Mouse (Mus musculus) heart, postnatal 4 days (tissue): ENCODE results near the gene Odf3l2. TPM values are rescaled to one million over a fixed set of nuclear protein-coding genes. Genes with fewer than 3 reads are reported as not detected.

Experiments
- DNase-seq: peaks from one replicate; pipeline ENCODE4 v3.0.0; 2021
- total RNA-seq, 2 experiments: library from RNA; stranded (reverse); gene quantifications; 2 replicates each; pipeline ENCODE4 v1.2.3; 2021

The Odf3l2 gene
- total RNA-seq, result not detected

DNA sequence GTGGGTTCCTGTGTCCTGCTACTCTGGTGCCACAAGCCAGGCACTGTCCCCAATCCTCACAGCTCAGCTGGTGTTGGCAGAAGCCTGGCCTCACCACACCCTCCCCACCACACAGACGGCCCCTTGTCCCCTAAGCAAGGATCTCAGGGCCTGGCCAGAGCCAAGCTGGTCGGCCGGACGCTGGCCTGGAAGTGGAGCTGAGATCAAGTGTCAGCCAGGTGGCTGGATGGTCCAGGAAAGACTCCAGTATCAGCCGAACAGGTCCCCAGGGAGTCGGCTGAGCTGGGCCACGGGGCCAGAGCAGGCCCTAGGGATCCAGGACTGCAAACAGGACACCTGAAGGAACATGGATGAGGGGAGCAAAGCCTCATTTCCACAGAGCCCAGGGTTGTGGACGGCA is at the start of gene Odf3l2:
Odf3l2 (minus strand) TSS at position 28 of the 400 bp plus-strand sequence.
- DNase-seq, result no peak

DNA sequence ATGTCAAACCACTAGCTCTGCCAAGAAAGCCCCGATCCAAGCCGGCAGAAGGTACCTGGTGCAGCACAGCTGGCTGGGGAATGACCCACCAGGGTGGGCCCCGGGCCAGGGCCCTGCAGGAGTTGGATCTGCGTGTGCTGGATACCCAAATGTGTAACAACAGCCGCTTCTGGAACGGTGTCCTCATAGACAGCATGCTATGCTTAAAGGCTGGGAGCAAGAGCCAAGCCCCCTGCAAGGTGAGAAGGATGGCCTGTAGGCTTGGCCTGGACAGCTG is 48.8 kb upstream of the Odf3l2 start:
- DNase-seq, result no peak

- DNase-seq, result no peak
These were observed 48.2 kb upstream of the Odf3l2 start for GRCm38 (mm10) chr10:79693580-79694378.

GRCm38 (mm10) chr10:79691986-79692548 is 46.5 kb upstream of the Odf3l2 start:
- DNase-seq, result no peak

GRCm38 (mm10) chr10:79689178-79689577 is 43.6 kb upstream of the Odf3l2 start:
- DNase-seq, result no peak

- no peak for DNase-seq
These were observed 43.2 kb upstream of the Odf3l2 start, which contains the start of gene Gzmm for GRCm38 (mm10) chr10:79688720-79689119. Gene Gzmm, plus strand, starts transcription at chr10:79689020.

DNA sequence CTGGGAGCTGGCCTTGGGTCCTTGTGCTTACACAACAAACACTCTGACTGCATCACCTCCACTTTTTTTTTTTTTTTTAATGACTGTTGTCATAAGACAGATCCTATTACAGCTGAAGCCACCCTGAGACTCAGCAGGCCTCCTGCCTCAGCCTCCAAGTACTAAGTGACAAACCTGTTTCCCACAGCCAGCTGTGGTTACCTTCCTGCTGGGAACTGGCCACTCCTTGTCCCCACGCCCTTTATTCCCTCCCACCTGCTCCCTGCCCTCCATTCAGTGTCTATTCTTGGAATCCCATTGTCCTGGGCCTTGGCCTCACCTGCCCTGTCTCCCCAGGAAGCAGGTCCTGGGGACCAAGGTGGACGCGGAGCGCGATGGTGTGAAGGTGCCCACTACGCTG is 42.0 kb upstream of the Odf3l2 start:
- DNase-seq, result no peak

DNA sequence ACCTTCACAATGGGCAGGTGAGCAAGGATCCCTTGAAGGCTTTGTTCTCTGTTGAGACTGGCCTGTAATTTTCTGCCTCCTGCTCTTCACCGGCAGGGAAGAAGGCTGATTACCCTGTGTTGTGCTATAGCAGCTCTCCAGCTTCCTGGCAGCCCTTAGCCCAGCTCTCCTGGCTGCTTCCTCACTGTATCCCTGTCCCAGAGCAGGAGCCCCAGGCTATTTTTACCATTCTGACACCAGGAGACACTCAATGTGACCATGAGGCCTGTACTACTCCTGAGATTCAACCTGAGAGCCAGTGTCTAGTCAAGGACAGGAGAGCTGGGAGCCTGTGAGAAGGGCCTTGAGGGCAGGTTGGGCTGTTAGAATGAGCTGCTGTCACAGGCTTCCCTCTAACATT is 41.2 kb upstream of the Odf3l2 start:
- peak; percentile 53 for DNase-seq

DNA sequence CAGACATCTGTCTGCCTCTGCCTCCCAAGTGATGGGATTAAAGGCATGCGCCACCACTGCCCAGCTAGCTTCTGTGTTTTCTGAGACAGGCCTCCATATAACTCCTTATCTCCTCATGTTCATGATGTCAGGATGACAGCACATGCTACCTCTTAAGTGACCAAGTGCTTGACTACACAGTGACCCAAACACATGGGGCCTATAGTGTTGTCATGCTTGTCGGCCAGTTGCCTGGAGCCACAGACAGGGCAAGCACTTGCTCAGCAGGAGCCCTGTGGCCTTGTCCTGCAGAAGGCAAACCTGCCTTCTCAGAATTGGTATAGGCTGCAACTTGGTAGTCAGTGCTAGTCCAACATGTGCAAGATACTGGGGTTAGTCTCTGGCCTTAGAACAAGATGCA is 40.7 kb upstream of the Odf3l2 start:
- DNase-seq, result no peak

- DNase-seq, result no peak
These were observed 39.4 kb upstream of the Odf3l2 start for GRCm38 (mm10) chr10:79684770-79685600.

DNA sequence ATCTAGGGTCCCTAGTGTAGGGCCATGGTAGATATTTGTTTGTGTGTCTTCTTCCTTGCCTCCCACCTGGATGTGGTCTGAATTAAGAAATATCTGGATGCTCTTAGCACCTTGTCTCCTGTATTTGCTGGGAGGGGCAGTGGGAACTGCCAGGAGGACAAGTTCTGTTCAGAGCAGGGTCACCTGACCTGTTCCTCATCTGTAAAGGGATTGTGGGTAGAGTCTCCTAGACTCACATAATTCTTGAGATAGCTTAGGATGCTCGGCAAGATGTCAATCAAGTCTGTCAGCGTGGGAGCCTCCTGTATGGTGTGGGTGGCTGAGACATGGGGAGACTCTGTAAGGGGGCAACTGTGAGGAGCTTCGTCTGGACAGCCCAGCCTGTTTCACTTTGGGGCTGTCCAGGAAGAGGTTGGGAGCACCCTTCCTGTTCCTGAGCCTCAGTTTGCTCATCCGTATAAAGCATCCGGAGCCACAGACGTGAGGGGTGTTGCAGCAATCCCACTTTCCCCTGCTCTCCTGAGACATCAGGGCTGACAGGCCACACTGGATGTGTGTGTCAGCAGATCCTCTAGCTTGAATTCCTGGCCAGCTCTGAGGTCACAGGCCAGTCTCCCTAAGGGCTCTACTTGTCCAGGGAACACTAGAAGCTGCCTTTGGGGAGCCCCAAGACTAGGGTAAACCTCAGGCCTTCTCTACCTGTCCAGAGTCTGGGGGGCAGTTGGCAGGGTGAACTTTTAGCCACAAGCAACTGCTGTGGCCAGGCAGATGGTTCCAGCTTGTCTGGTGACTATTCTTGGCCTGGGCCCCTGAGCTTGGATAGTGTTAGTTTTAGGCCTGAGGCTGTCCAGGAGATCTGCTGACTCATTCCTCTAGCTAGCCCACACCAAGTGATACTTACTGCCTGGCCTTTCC is 38.4 kb upstream of the Odf3l2 start:
- no peak for DNase-seq

DNA sequence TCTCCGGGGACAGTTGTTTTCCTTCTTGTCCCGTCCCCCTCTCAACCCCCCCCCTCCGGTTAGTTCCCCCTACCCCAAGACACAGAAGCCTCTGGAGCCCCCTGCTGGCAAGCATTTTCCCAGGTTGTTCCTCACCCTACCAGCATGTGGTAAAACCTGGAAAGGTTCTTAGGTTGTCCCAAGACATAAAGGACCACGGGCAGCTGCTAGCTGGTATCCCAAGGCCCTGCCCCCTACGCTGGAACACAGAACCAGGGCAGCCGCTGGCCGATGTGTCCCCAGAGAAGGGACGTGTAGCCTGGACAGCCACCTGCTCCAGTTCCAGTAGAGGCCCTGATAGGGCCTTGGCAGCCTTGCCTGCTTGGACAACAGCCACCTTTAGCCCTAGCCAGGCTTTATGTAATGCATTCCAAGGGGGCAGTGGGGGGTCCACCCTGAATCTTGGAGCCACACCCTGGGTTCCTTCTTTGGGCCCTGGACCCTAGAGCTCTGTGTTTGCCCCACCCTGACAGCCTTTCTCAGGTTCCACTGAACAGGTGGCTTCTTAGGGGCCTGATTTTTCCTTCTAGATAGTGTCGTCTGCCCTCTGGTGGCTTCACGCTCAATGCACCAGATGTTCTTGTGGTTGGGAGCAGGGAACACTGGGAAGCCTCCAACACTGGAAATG is 37.5 kb upstream of the Odf3l2 start:
- DNase-seq, result peak; percentile 82

GRCm38 (mm10) chr10:79682551-79682915 is 37.0 kb upstream of the Odf3l2 start:
- peak; percentile 44 for DNase-seq

DNA sequence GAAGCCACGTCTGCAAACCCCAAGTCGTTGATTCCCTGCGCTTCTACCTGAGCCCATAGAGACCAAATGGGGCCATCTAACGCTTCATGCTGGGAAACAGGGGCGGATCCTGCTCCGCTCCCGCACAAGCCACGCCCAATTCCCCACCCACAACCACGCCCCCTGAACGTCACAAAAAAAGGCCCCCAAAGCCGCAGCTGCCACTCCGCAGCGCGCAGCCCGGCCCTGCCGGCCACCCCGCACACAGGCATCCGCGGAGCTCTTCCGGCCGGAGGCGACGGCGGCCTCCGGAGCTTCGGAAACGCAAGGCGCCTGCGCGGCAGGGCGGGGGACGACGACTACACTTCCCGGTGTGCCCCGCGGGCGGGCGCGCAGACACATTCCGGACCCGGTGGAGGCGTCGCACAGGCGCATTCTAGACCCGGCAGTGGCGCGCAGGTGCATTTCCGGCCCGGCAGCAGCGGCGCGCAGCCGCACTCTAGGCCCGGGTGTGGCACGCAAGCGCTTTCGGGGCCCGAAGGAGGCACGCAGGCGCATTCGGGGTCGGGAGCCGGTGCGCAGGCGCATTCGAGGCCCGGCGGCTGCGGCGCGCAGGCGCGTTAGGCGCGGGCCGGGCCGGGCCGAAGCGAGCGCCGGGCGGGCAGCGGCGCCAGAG is 36.2 kb upstream of the Odf3l2 start, which contains the start of gene Cdc34:
Cdc34 (plus strand) TSS at position 605 of the 655 bp plus-strand sequence.
- DNase-seq, result peak; percentile 99

GRCm38 (mm10) chr10:79680606-79681495 is 35.3 kb upstream of the Odf3l2 start:
- no peak for DNase-seq

DNA sequence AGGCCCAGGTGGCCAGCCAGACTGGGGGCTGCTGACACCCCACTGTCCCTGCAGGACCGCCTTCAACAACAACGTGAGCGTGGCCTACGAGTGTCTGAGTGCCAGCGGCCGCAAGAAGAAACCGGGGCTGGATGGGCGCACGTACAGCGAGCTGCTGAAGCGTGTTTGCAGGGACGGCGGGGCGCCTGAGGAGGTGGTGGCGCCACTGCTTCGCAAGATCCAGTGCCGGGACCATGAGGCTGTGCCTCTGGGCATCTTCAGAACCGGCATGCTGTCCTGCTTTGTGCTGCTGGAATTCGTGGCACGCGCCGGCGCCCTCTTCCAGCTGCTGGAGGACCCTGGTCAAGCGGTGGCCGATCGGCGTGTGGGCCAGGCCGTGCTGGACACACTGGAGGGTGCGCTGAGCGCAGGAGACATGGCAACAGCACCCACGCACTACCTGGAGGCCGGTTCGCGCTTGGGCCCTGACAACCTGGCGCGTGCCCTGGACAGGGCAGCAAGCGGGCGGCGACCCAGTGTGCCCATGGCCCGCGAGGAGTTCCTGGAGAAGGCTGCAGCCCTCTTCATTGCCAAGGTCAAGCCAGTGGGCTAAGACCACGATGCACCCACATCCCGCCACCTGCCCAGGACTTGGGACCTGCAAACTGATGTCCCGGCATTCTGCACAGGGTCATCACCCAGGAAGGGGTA is 30.0 kb upstream of the Odf3l2 start:
- no peak for DNase-seq

DNA sequence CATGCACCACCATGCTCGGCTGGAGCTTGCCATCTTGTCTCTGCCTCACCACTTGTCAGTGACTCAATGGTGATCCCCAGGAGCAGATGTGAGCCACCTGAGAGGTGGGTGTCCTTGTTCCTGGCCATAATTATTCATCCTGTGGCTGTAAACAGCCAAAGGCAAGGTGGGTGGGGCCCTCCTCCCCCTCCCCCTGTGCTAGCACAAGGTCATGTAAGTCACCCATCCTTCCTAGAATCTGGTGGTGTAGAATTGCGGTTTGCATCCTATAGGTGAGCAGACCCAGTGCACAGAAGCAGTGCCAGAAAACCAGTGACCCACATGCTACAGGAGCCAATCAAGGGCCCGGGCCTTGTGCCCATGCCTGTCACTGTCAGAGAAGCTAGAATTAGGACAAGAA is 27.5 kb upstream of the Odf3l2 start:
- no peak for DNase-seq

GRCm38 (mm10) chr10:79672088-79672455 is 26.5 kb upstream of the Odf3l2 start:
- DNase-seq, result no peak

GRCm38 (mm10) chr10:79671396-79672087 is 26.0 kb upstream of the Odf3l2 start:
- no peak for DNase-seq
